Mouse (Mus musculus) olfactory bulb, adult 2 months (tissue): ENCODE data around the gene Triap1. TPM values are rescaled to one million over a fixed set of nuclear protein-coding genes. Genes with fewer than 3 reads are reported as not detected.
"Not testable (repeated sequence)": the region's sequence is repeated elsewhere in the genome, so short reads cannot be mapped to it uniquely, and the experiment has no call there.

ENCODE experiments used
- H3K27ac ChIP-seq: fragments of 200-500 bp; 2 replicates; pipeline ENCODE4 v1.5.1; 2012; ENCODE audit warnings: low read depth, low read length; ENCODE audit not compliant: insufficient read depth
- H3K4me1 ChIP-seq: fragments of 200-500 bp; 2 replicates; pipeline ENCODE4 v1.6.1; 2012; ENCODE audit warnings: low read length; ENCODE audit not compliant: control insufficient read depth, insufficient read depth
- H3K4me3 ChIP-seq: fragments of 200-500 bp; 2 replicates; pipeline ENCODE4 v1.5.1; 2012; ENCODE audit warnings: mild to moderate bottlenecking, low read depth, low read length, moderate library complexity; ENCODE audit not compliant: insufficient read depth
- CTCF ChIP-seq: fragments of 200-500 bp; IDR thresholded peaks from 2 replicates; pipeline ENCODE4 v1.5.1; 2012; ENCODE audit warnings: low read depth, mild to moderate bottlenecking, low read length, moderate library complexity; ENCODE audit not compliant: insufficient read depth
- POLR2A ChIP-seq: fragments of 200-500 bp; IDR thresholded peaks from 2 replicates; pipeline ENCODE4 v1.6.1; 2012; ENCODE audit warnings: mild to moderate bottlenecking, low read depth, low read length, moderate library complexity; ENCODE audit not compliant: insufficient read depth
- WGBS: fragments of 180-500 bp; shearing (Covaris S2); methylation state at CpG from one replicate; pipeline ENCODE4 v1.1.7; 2018; 5-methylcytosine and 5-hydroxymethylcytosine counted together
- polyA plus RNA-seq: library from polyadenylated mRNA; stranded (reverse); fragments of >200 nt; gene quantifications from 2 replicates; pipeline ENCODE4 v1.2.4, GENCODE M21; 2012; ENCODE audit warnings: low replicate concordance; ENCODE audit not compliant: missing spikeins, insufficient read depth, insufficient read length

Gene Triap1
- polyA plus RNA-seq, 1 experiment = not detected

DNA sequence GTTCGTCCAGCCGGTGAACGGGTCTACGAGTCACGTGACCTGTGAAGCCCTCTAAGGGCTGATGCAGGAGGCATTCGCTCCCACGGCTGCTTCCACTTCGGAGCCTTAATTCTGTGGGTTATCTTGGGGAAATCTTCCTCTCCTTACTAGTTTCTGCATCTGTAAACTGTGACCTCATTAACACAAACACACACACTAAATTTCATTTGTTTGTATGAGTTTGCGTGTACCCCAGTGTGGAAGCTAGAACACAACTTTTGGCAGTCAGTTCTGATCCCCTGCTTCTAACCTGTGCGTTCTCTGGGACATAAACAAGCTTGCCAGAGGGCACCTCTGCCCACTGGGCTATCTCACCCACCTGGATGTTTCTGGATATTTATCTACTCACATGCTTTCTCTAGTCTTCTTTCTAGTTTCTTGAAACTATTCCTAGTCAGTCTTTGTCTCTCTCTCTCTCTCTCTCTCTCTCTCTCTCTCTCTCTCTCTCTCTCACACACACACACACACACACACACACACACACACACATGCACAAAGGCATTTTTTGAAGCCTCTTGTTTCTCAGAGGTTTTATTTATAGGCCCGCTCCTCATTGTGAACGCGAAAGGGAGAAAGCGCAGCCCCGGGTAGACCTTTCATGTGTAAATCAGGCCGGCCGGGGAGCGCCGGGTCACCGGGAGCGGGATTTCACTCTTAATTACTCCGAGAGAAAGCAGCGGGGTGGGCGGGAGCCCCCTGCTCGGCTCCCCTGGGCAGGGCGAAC, 32.6 kb downstream of the Triap1 start:
- no peak for TF ChIP-seq POLR2A
- no peak for TF ChIP-seq CTCF
- H3K4me3 ChIP-seq = no peak overlapping the region
- peaks cover 3% of the 10 kb centered on the region for H3K4me1 ChIP-seq
- no peak overlapping the region for H3K27ac ChIP-seq
- WGBS = 16% methylated on average over 26 of the region's 26 CpGs

DNA sequence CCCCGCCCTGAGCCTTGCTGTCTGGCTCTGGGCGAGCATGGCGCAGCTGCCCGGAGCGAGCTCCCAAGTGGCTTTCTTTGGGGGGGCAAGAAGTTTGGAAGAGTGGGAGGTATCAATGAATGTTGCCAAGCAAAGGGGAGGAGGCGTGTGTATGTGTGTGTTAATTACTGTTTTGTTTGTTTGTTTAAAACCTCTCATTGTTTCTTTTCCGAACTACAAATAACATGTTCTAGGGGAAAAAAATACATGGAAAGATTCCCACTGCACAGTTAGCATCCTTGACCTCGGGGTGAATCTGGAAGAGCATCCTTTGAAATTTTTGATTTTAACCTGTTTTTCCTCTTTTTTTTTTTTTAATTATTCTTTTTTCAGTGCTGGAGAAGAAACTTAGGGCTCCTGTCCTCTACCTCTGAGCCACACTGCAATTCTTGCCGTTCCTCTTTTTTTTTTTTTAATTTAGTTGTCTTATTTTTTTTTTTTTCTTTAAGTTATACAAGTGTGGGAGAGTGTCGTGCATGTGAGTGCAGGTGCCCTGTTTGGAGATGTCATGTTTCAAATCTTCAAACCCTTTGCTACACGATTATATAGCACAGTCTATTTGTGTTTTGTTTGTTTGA, 33.3 kb downstream of the Triap1 start:
- H3K4me1 ChIP-seq = peaks cover 3% of the 10 kb centered on the region
- no peak for TF ChIP-seq CTCF
- no peak for TF ChIP-seq POLR2A
- no peak overlapping the region for H3K27ac ChIP-seq
- 16% methylated on average over 11 of the region's 11 CpGs for WGBS
- H3K4me3 ChIP-seq = no peak overlapping the region

DNA sequence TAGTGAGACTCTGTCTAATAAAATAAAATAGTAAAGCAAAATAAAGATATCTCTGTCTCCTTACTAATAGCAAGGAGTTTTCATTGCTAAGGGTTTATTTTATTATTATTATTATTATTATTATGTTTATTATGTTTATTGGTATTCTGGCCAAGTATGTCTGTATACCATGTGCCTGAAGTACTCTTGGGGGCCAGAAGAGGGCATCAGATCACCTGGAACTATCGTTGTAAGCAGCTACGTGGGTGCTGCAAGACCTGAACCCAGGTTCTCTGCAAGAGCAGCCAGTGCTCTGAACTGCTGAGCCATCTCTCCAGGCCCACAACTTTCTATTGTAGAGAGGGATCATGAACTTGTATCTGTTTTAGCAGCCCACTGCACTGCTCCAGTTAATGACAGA, 34.4 kb downstream of the Triap1 start:
- no peak overlapping the region for H3K4me3 ChIP-seq
- TF ChIP-seq POLR2A (no peak), CTCF (no peak)
- peaks cover 3% of the 10 kb centered on the region for H3K4me1 ChIP-seq
- no peak overlapping the region for H3K27ac ChIP-seq
- WGBS = 92% methylated on average over 2 of the region's 2 CpGs

DNA sequence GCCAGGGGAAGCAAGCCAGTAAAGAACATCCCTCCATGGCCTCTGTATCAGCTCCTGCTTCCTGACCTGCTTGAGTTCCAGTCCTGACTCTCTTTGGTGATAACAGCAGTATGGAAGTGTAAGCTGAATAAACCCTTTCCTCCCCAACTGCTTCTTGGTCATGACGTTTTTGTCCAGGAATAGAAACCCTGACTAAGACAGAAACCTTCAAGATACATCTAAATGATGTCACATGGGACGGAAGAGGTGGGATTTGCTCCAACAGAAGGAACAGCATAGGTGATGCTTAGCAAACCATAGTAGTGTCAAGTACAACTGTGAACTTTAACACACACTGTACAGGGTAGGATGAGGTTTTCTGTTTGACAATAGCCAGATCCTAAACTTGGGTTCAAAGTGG, 37.9 kb downstream of the Triap1 start:
- 83% methylated on average over 2 of the region's 2 CpGs for WGBS
- H3K4me1 ChIP-seq, H3K4me3 ChIP-seq, H3K27ac ChIP-seq: not testable (repeated sequence)

DNA sequence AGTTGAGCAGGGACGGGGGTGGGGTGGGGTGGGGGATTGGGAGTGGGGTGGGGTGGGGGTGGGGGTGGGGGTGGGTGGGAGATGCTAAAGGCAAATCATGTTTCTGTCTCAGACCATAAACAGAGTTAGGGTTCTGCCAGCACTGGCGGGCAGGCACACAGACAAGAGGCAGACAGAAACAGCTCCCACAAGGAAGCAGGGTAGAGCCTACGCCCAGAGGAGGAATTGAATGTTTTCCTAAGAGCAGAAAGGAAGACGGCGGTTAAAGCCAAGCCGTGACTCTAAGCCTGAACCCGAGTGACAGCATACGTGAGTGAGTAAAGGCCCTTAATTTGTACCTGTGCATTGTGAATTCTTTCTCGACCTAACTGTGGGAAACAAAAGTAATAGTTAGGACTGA, 50.9 kb downstream of the Triap1 start:
- 0 out of 2 replicates have a peak, but pooled peaks cover 3% of the 10 kb centered on the region for H3K4me1 ChIP-seq
- no peak for TF ChIP-seq POLR2A
- no peak for TF ChIP-seq CTCF
- H3K27ac ChIP-seq = no peak overlapping the region
- no peak overlapping the region for H3K4me3 ChIP-seq
- 48% methylated on average over 9 of the region's 9 CpGs for WGBS

DNA sequence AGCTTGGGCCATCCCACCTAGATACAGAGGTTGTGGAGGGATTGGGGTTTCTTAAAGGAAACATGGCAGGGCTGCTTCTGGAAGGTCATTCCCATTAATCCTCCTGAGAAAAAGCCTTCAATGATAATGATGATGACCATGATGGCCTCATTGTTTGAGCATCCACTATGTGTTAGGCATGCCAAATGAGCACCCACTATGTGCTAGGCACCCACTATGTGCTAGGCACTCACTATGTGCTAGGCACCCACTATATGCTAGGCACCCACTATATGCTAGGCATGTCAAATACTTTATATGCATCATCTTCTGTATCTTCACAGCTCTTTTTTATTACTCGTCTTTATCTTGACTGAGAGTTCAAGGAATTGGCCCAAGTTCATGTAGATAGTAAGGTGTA, 51.9 kb downstream of the Triap1 start:
- TF ChIP-seq POLR2A = no peak
- TF ChIP-seq CTCF = no peak
- 93% methylated on average over 1 of the region's 1 CpGs for WGBS
- no peak overlapping the region for H3K4me3 ChIP-seq

More for the DNA sequence above, 51.9 kb downstream of the Triap1 start:
- Histone ChIP-seq H3K4me1 (peaks cover 3% of the 10 kb centered on the region; the same call in 1 of the 2 replicates), H3K27ac (no peak overlapping the region)

Other genes starting within 250 kb of the Triap1 start
- gene Gm10401, start 242.9 kb upstream of the Triap1 start, polyA plus RNA-seq = not detected in 2 replicates
- gene Acads, start 221.9 kb upstream of the Triap1 start, polyA plus RNA-seq = not detected in 2 replicates
- gene Unc119b, start 206.2 kb upstream of the Triap1 start, polyA plus RNA-seq = not detected in 2 replicates
- gene Mlec, start 183.0 kb upstream of the Triap1 start, polyA plus RNA-seq = 76.8 TPM in 1 of 2 replicates, not detected in the other
- not detected in 2 replicates for gene Cabp1, start 146.8 kb upstream of the Triap1 start, polyA plus RNA-seq
- not detected in 2 replicates for gene Pop5, start 105.4 kb upstream of the Triap1 start, polyA plus RNA-seq
- gene Rnf10, start 68.3 kb upstream of the Triap1 start, polyA plus RNA-seq = 496 TPM in 1 of 2 replicates, not detected in the other
- gene Coq5, start 61.6 kb upstream of the Triap1 start, polyA plus RNA-seq = not detected in 2 replicates
- 797 TPM in 1 of 2 replicates, not detected in the other for gene Dynll1, start 40.2 kb upstream of the Triap1 start, polyA plus RNA-seq
- gene Srsf9, start 14.0 kb upstream of the Triap1 start, polyA plus RNA-seq = not detected in 2 replicates
- gene Gatc, start within 50 bp of the Triap1 start, polyA plus RNA-seq = not detected in 2 replicates
- gene Cox6a1, start 7.8 kb downstream of the Triap1 start, polyA plus RNA-seq = not detected in 2 replicates
- not detected in 2 replicates for gene Msi1, start 88.4 kb downstream of the Triap1 start, polyA plus RNA-seq
- gene Pla2g1b, start 125.0 kb downstream of the Triap1 start, polyA plus RNA-seq = not detected in 2 replicates
- not detected in 2 replicates for gene Sirt4, start 143.5 kb downstream of the Triap1 start, polyA plus RNA-seq
- gene Pxn, start 165.5 kb downstream of the Triap1 start, polyA plus RNA-seq = not detected in 2 replicates
- gene Rplp0, start 218.2 kb downstream of the Triap1 start, polyA plus RNA-seq = 613 and 1,282 TPM in 2 replicates
- not detected in 2 replicates for gene Gcn1l1, start 224.0 kb downstream of the Triap1 start, polyA plus RNA-seq